Mouse (Mus musculus) ovary, postnatal 36 days (tissue): ENCODE data around the gene Slc18b1.
"Not testable (repeated sequence)": the region's sequence is repeated elsewhere in the genome, so short reads cannot be mapped to it uniquely, and the experiment has no call there.

Experiments
- DNase-seq: peaks from one replicate; pipeline ENCODE4 v3.0.0; 2022; ENCODE audit warnings: low spot score, mixed read lengths

The Slc18b1 gene

GRCm38 (mm10) chr10:23796551-23797503, at the start of gene Slc18b1:
TSS of gene Slc18b1 (plus strand) at chr10:23796986.
- DNase-seq, result peak; percentile 55

- no peak for DNase-seq
Observed at GRCm38 (mm10) chr10:23754166-23754565, 42.6 kb upstream of the Slc18b1 start.

GRCm38 (mm10) chr10:23777288-23777945, 19.4 kb upstream of the Slc18b1 start:
- no peak for DNase-seq

DNA sequence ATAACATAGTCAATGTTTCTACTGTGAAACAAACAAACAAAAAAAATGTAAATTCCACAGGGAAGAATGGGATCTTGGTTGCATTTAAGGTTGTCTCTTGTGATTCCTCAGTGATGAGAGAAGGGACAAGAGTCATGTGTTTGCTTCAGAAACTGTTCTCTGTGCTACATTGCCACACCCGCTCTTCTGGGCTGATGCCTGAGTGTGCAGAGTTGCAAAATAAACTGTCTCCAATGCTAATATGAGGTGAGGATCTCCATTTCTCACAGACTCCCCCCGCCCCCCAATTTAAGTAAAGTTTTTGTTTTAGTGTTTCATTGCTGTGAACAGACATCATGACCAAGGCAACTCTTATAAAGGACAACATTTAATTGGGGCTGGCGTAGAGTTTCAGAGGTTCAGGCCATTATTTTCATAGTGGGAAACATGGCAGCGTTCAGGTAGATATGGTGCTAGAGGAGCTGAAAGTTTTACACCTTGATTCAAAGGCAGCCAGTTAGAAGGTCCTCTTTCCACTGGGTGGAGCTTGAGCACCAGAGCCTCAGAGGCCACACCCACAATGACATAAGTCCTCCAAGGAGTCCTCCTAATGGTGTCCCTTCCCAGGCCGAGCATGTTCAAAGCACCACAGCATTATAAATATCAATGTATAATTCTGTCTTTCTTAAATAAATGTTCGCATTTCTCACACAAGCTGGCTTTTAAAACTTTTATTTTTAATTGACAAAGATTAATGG, 16.1 kb upstream of the Slc18b1 start:
- DNase-seq, result no peak

GRCm38 (mm10) chr10:23781760-23782735, 14.7 kb upstream of the Slc18b1 start:
- no peak for DNase-seq

GRCm38 (mm10) chr10:23782855-23783492, 13.8 kb upstream of the Slc18b1 start:
- DNase-seq, result no peak

DNA sequence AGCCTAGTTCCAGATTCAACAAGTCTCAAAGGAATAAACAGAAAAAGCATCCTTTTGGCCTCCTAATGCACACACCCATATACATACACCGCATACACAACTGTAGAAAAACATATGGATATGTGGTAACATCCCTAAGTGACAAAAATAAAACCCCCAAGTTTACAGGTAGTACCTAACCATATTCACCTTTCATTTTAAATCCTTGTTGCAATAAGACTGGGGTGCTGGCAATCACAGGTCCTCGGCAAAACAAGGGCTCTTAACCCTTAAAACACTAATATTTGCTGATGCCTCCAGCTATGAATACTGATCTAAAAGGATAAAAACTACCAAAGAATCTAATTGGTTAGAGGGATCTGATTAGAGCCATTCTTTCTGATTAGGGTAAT, 13.3 kb upstream of the Slc18b1 start:
- DNase-seq, result no peak

GRCm38 (mm10) chr10:23784121-23784520, 12.7 kb upstream of the Slc18b1 start:
- DNase-seq, result no peak

DNA sequence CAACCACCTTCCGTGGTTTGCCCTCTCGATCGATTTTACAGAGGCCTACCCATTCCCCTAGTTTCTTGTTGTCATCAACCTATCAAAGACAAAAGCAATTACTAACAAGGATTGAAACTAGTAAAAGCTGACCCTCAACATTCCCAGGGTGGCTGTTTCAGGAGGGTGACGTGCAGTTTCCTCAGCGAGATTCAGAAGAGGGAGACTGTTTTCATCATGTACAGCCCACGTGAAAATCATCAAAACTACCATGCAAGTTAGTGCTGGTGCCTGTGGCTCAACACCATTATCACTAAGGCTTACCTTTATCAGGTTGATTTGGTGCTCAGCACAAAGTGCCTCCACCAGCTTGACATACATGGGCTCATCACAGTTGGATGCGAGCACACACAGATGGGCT, 11.2 kb upstream of the Slc18b1 start:
- DNase-seq, result not testable (repeated sequence)

- no peak for DNase-seq
Observed at GRCm38 (mm10) chr10:23786040-23786439, 10.7 kb upstream of the Slc18b1 start.

DNA sequence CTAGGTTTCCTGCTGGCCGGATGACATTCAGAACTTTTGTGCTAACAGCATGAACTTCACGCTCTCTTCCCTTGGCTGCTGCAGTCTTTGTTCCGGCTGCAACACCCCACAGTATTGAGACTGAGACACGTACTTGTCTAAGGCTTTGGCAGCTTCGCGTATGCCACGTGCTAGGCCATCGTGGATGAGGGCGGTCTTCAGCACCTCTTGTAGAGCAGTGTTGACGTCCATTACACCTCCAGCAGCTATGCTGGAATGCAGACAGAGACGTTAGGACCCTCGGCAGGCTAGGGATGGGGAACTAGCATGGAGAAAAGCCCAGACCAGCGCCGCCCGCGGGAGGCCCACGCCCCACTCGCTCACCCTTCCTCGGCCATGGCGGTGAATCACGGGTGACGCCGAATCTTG, 10.2 kb upstream of the Slc18b1 start:
- not testable (repeated sequence) for DNase-seq

DNA sequence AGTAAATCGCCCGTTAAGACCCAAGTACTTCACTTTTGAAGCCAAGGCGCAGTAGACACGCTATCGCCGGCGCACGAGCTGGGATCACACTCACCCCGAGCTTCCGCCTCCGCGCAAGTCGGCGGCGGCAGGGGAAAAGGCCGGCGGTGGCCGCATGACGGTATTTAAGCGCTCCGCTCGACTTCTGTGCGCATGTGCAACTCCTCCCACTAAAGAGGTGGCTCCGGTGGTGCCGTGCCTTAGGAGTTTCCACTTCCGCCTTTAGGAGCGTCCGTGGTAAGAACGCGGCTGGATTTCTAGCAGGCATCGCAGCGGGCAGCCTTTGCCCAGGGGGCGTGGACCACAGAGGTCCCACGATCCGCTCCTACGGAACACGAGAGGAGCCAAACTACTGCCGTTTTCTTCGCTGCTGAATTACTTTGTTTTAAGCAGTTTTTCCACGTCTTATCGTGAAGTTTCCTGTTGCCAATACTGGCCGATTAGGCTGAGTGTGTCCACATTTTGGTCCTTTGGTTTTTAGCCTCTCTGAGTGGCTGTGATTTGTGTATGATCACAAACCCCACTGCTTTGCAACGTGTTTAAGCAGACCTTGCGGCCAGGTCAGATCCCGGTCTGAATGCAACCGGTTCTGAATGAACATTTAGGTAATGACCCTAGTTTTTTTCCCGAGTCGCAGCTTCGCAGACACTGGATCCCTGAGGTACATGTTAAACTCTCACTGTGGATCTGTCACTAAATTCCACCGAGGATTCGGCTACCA, 9.5 kb upstream of the Slc18b1 start, which contains the start of gene Rps12:
Rps12 (minus strand) TSS at position 214 of the 760 bp plus-strand sequence.
- peak; percentile 99 for DNase-seq

DNA sequence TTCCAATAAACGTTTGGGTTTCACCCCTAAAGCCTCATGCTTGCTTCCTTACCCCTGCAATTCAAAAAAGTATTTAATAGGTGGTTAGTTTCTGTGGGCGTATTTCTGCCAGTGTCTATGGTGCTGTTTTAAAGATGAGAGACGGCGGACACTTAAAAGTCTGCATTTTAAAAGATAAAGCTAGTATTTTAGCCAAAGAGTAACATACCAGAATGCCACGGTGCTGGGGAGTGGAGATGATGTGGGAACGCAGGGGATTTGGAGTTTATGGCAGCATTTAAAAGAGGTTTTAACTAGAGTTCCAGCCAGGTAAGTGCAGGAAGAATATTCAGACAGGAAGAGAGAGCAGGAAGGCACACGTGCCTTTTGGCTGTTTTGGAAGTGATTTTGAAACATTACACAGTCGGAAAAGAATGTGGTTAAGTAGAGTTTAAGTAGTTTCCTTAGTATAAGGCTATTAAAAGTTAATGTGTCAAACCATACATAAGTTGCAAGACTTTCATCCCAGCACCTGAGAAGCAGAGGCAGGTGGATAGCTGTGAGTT, 8.7 kb upstream of the Slc18b1 start:
- no peak for DNase-seq

GRCm38 (mm10) chr10:23795871-23796520, 790 bp upstream of the Slc18b1 start:
- DNase-seq, result no peak

- DNase-seq, result no peak
Observed at GRCm38 (mm10) chr10:23797606-23798005, 820 bp downstream of the Slc18b1 start.

DNA sequence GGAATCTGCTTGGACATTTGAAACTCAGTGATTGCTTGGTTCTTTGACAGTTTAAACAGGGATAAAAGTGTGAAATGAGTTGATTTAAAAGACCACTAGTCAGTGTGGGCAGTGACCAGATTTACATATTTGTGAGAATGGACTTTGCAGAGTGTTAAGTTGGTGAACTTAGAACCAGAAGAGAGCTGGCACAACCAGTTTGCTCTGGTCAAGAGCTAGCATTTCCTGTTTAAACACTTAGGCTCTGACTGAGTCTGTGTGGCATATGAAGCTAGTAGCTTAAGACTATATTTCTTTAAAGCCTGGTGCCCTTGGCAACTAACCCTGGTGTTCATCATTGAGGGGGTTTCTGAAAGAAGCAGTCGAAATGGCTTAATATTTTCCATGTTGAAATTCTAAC, 1.4 kb downstream of the Slc18b1 start:
- DNase-seq, result no peak

GRCm38 (mm10) chr10:23799933-23800332, 3.1 kb downstream of the Slc18b1 start:
- DNase-seq, result no peak

DNA sequence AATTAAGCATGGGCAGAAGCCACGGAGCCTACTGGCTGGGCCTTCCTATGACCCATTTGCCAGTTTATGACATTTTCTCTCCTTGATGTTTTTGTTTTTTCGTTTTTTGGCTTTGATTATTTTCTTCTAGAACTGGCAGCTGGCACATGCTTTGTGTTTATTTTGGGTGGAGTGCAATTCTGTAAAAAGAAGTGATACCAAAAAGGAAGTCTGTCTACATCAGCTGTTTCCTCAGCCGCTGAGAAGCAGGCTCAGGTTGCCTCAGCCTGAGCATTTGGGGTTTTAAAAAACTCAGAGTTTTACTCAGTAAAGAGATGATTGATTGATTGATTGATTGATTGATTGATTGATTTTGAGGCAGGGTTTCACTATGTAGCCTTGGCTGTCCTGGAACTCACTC, 6.1 kb downstream of the Slc18b1 start:
- DNase-seq, result no peak

- no peak for DNase-seq
Observed at GRCm38 (mm10) chr10:23804665-23805064, 7.9 kb downstream of the Slc18b1 start.
